Mouse (Mus musculus): ENCODE results near the gene Tmigd3. TPM values are rescaled to one million over a fixed set of nuclear protein-coding genes. Genes with fewer than 3 reads are reported as not detected.

Tmigd3 gene
- polyA plus RNA-seq, 1 experiment from 2014 or later, result not detected

GRCm38 (mm10) chr3:105931095-105931494 lies 60.4 kb downstream of the Tmigd3 start:
- no peak for ATAC-seq (ENCODE audit: low read depth)
- WGBS, result 96% methylated on average over 2 of the region's 2 CpGs
- H3K27ac ChIP-seq (ENCODE audit: low read depth, low read length), result no peak overlapping the region

GRCm38 (mm10) chr3:105932240-105933071 lies 61.8 kb downstream of the Tmigd3 start, which contains the start of gene I830077J02Rik:
TSS of gene I830077J02Rik (minus strand) at chr3:105932664.
- H3K36me3 ChIP-seq (ENCODE audit: control insufficient read depth, insufficient read depth, low read length), result no peaks in the 10 kb centered on the region
- H3K4me2 ChIP-seq (ENCODE audit: low read depth, low read length), result no peak within 1 kb of the TSS
- H3K9me3 ChIP-seq (ENCODE audit: control insufficient read depth, low read length), result no peaks in the 10 kb centered on the region
- no peaks in the 10 kb centered on the region for H3K27me3 ChIP-seq (ENCODE audit: control insufficient read depth, insufficient read depth, low read length)
- 86% methylated on average over 8 of the region's 8 CpGs for WGBS
- no peak for ATAC-seq (ENCODE audit: low read depth)
- no peaks in the 10 kb centered on the region for H3K4me1 ChIP-seq (ENCODE audit: control insufficient read depth, insufficient read depth, low read length)
- no peak within 1 kb of the TSS for H3K9ac ChIP-seq (replicated peaks; ENCODE audit: low read depth, low read length)
- H3K27ac ChIP-seq (ENCODE audit: low read depth, low read length), result no peak within 1 kb of the TSS
- no peak within 1 kb of the TSS for H3K4me3 ChIP-seq (ENCODE audit: low read depth, low read length)

More at GRCm38 (mm10) chr3:105931095-105931494, 60.4 kb downstream of the Tmigd3 start:
- Histone ChIP-seq H3K4me3 (ENCODE audit: low read depth, low read length) (no peak overlapping the region), H3K9ac (replicated peaks; ENCODE audit: low read depth, low read length) (no peak overlapping the region), H3K9me3 (ENCODE audit: control insufficient read depth, low read length) (no peaks in the 10 kb centered on the region), H3K4me2 (ENCODE audit: low read depth, low read length) (no peak overlapping the region), H3K36me3 (ENCODE audit: control insufficient read depth, insufficient read depth, low read length) (no peaks in the 10 kb centered on the region), H3K4me1 (ENCODE audit: control insufficient read depth, insufficient read depth, low read length) (no peaks in the 10 kb centered on the region), H3K27me3 (ENCODE audit: control insufficient read depth, insufficient read depth, low read length) (no peaks in the 10 kb centered on the region)

GRCm38 (mm10) chr3:105933926-105934325 lies 63.2 kb downstream of the Tmigd3 start:
- no peaks in the 10 kb centered on the region for H3K4me1 ChIP-seq (ENCODE audit: control insufficient read depth, insufficient read depth, low read length)
- WGBS, result 96% methylated on average over 6 of the region's 6 CpGs
- no peak overlapping the region for H3K9ac ChIP-seq (replicated peaks; ENCODE audit: low read depth, low read length)
- H3K27me3 ChIP-seq (ENCODE audit: control insufficient read depth, insufficient read depth, low read length), result no peaks in the 10 kb centered on the region
- H3K9me3 ChIP-seq (ENCODE audit: control insufficient read depth, low read length), result no peaks in the 10 kb centered on the region
- no peak overlapping the region for H3K4me3 ChIP-seq (ENCODE audit: low read depth, low read length)
- H3K27ac ChIP-seq (ENCODE audit: low read depth, low read length), result no peak overlapping the region
- no peaks in the 10 kb centered on the region for H3K36me3 ChIP-seq (ENCODE audit: control insufficient read depth, insufficient read depth, low read length)
- H3K4me2 ChIP-seq (ENCODE audit: low read depth, low read length), result no peak overlapping the region
- no peak for ATAC-seq (ENCODE audit: low read depth)

GRCm38 (mm10) chr3:105935033-105935432 lies 64.3 kb downstream of the Tmigd3 start:
- WGBS, result 83% methylated on average over 5 of the region's 5 CpGs
- no peaks in the 10 kb centered on the region for H3K9me3 ChIP-seq (ENCODE audit: control insufficient read depth, low read length)
- no peak overlapping the region for H3K4me3 ChIP-seq (ENCODE audit: low read depth, low read length)
- no peaks in the 10 kb centered on the region for H3K36me3 ChIP-seq (ENCODE audit: control insufficient read depth, insufficient read depth, low read length)
- H3K9ac ChIP-seq (replicated peaks; ENCODE audit: low read depth, low read length), result no peak overlapping the region
- ATAC-seq (ENCODE audit: low read depth), result no peak
- no peaks in the 10 kb centered on the region for H3K4me1 ChIP-seq (ENCODE audit: control insufficient read depth, insufficient read depth, low read length)
- H3K27me3 ChIP-seq (ENCODE audit: control insufficient read depth, insufficient read depth, low read length), result no peaks in the 10 kb centered on the region
- H3K27ac ChIP-seq (ENCODE audit: low read depth, low read length), result no peak overlapping the region
- H3K4me2 ChIP-seq (ENCODE audit: low read depth, low read length), result no peak overlapping the region

GRCm38 (mm10) chr3:105936111-105936510 lies 65.4 kb downstream of the Tmigd3 start:
- no peak overlapping the region for H3K27ac ChIP-seq (ENCODE audit: low read depth, low read length)
- H3K4me1 ChIP-seq (ENCODE audit: control insufficient read depth, insufficient read depth, low read length), result no peaks in the 10 kb centered on the region
- no peak overlapping the region for H3K9ac ChIP-seq (replicated peaks; ENCODE audit: low read depth, low read length)
- 92% methylated on average over 4 of the region's 4 CpGs for WGBS
- no peak overlapping the region for H3K4me3 ChIP-seq (ENCODE audit: low read depth, low read length)
- no peak for ATAC-seq (ENCODE audit: low read depth)
- no peaks in the 10 kb centered on the region for H3K27me3 ChIP-seq (ENCODE audit: control insufficient read depth, insufficient read depth, low read length)
- H3K36me3 ChIP-seq (ENCODE audit: control insufficient read depth, insufficient read depth, low read length), result peaks cover 5% of the 10 kb centered on the region; the same call in 1 of the 2 replicates
- H3K9me3 ChIP-seq (ENCODE audit: control insufficient read depth, low read length), result no peaks in the 10 kb centered on the region
- no peak overlapping the region for H3K4me2 ChIP-seq (ENCODE audit: low read depth, low read length)

GRCm38 (mm10) chr3:105951348-105951747 lies 80.6 kb downstream of the Tmigd3 start:
- Histone ChIP-seq H3K27me3 (ENCODE audit: control insufficient read depth, insufficient read depth, low read length) (no peaks in the 10 kb centered on the region), H3K4me1 (ENCODE audit: control insufficient read depth, insufficient read depth, low read length) (no peaks in the 10 kb centered on the region), H3K36me3 (ENCODE audit: control insufficient read depth, insufficient read depth, low read length) (peaks cover 58% of the 10 kb centered on the region), H3K9me3 (ENCODE audit: control insufficient read depth, low read length) (no peaks in the 10 kb centered on the region), H3K9ac (replicated peaks; ENCODE audit: low read depth, low read length) (no peak overlapping the region), H3K4me2 (ENCODE audit: low read depth, low read length) (no peak overlapping the region), H3K27ac (ENCODE audit: low read depth, low read length) (no peak overlapping the region), H3K4me3 (ENCODE audit: low read depth, low read length) (no peak overlapping the region)
- 93% methylated on average over 7 of the region's 7 CpGs for WGBS
- no peak for ATAC-seq (ENCODE audit: low read depth)

- WGBS, result 80% methylated on average over 1 of the region's 1 CpGs
- H3K4me2 ChIP-seq (ENCODE audit: low read depth, low read length), result peak overlapping the region; percentile 71
- H3K4me1 ChIP-seq (ENCODE audit: control insufficient read depth, insufficient read depth, low read length), result peaks cover 25% of the 10 kb centered on the region; the same call in 1 of the 2 replicates
- H3K9ac ChIP-seq (replicated peaks; ENCODE audit: low read depth, low read length), result no peak overlapping the region
- ATAC-seq (ENCODE audit: low read depth), result no peak
- H3K36me3 ChIP-seq (ENCODE audit: control insufficient read depth, insufficient read depth, low read length), result peaks cover 31% of the 10 kb centered on the region
- no peak overlapping the region for H3K27ac ChIP-seq (ENCODE audit: low read depth, low read length)
- no peaks in the 10 kb centered on the region for H3K9me3 ChIP-seq (ENCODE audit: control insufficient read depth, low read length)
- no peak overlapping the region for H3K4me3 ChIP-seq (ENCODE audit: low read depth, low read length)
- H3K27me3 ChIP-seq (ENCODE audit: control insufficient read depth, insufficient read depth, low read length), result no peaks in the 10 kb centered on the region
Measured at GRCm38 (mm10) chr3:105957235-105957634, 86.5 kb downstream of the Tmigd3 start.

GRCm38 (mm10) chr3:105958204-105958603 lies 87.5 kb downstream of the Tmigd3 start:
- WGBS, result 45% methylated on average over 5 of the region's 5 CpGs
- H3K4me1 ChIP-seq (ENCODE audit: control insufficient read depth, insufficient read depth, low read length), result peaks cover 25% of the 10 kb centered on the region; the same call in 1 of the 2 replicates
- no peaks in the 10 kb centered on the region for H3K27me3 ChIP-seq (ENCODE audit: control insufficient read depth, insufficient read depth, low read length)
- H3K27ac ChIP-seq (ENCODE audit: low read depth, low read length), result no peak overlapping the region; the same call in 1 of the 2 replicates
- H3K4me2 ChIP-seq (ENCODE audit: low read depth, low read length), result peak overlapping the region; percentile 71
- peak overlapping the region; percentile 88 for H3K4me3 ChIP-seq (ENCODE audit: low read depth, low read length)
- H3K9ac ChIP-seq (replicated peaks; ENCODE audit: low read depth, low read length), result peak overlapping the region; percentile 92
- no peak for ATAC-seq (ENCODE audit: low read depth)
- peaks cover 32% of the 10 kb centered on the region for H3K36me3 ChIP-seq (ENCODE audit: control insufficient read depth, insufficient read depth, low read length)
- H3K9me3 ChIP-seq (ENCODE audit: control insufficient read depth, low read length), result no peaks in the 10 kb centered on the region

GRCm38 (mm10) chr3:105958974-105959580 lies 88.4 kb downstream of the Tmigd3 start, which contains the start of gene Wdr77:
TSS of gene Wdr77 (plus strand) at chr3:105959369.
- WGBS, result under 1% methylated on average over 51 of the region's 52 CpGs
- Histone ChIP-seq H3K9me3 (ENCODE audit: control insufficient read depth, low read length) (no peaks in the 10 kb centered on the region), H3K4me2 (ENCODE audit: low read depth, low read length) (peak within 1 kb of the TSS; percentile 83), H3K27me3 (ENCODE audit: control insufficient read depth, insufficient read depth, low read length) (no peaks in the 10 kb centered on the region), H3K9ac (replicated peaks; ENCODE audit: low read depth, low read length) (peak within 1 kb of the TSS; percentile 92), H3K4me1 (ENCODE audit: control insufficient read depth, insufficient read depth, low read length) (peaks cover 25% of the 10 kb centered on the region; the same call in 1 of the 2 replicates), H3K27ac (ENCODE audit: low read depth, low read length) (peak within 1 kb of the TSS; percentile 80), H3K4me3 (ENCODE audit: low read depth, low read length) (peak within 1 kb of the TSS; percentile 88), H3K36me3 (ENCODE audit: control insufficient read depth, insufficient read depth, low read length) (peaks cover 34% of the 10 kb centered on the region)
- ATAC-seq (ENCODE audit: low read depth), result peak; percentile 98
